Mouse (Mus musculus): Measurements from ENCODE around the gene Mfap1a. TPM values are rescaled to one million over a fixed set of nuclear protein-coding genes. Genes with fewer than 3 reads are reported as not detected.

Mfap1a gene
- polyA plus RNA-seq, 1 experiment, result 5.6 TPM

GRCm38 (mm10) chr2:121443068-121443349, 63.5 kb downstream of the Mfap1a start:
- Histone ChIP-seq H3K4me1 (ENCODE audit: control insufficient read depth, insufficient read depth, low read length) (peaks cover 24% of the 10 kb centered on the region), H3K4me3 (ENCODE audit: insufficient read depth, low read depth, low read length) (peak overlapping the region; percentile 70), H3K27me3 (replicated peaks; ENCODE audit: control insufficient read depth, insufficient read depth, low read length) (no peaks in the 10 kb centered on the region), H3K27ac (ENCODE audit: insufficient read depth, low read depth, low read length) (no peak overlapping the region), H3K36me3 (ENCODE audit: control insufficient read depth, insufficient read depth, low read length) (peaks cover 2% of the 10 kb centered on the region; the same call in 1 of the 2 replicates)
- WGBS, result 12% methylated on average over 8 of the region's 8 CpGs
- DNase-seq, result peak; percentile 14
- no peak for TF ChIP-seq CTCF (conservative IDR thresholded peaks at IDR 0.05; ENCODE audit: insufficient read depth, insufficient read length, low read depth, low read length)
- no peak for TF ChIP-seq POLR2A (IDR thresholded peaks at IDR 0.05; ENCODE audit: low read depth, low read length)

- peak; percentile 94 for DNase-seq
- peaks cover 24% of the 10 kb centered on the region for H3K4me1 ChIP-seq (ENCODE audit: control insufficient read depth, insufficient read depth, low read length)
- no peak overlapping the region; the same call in 1 of the 2 replicates for H3K27ac ChIP-seq (ENCODE audit: insufficient read depth, low read depth, low read length)
- H3K36me3 ChIP-seq (ENCODE audit: control insufficient read depth, insufficient read depth, low read length), result peaks cover 4% of the 10 kb centered on the region
- no peak for TF ChIP-seq CTCF (conservative IDR thresholded peaks at IDR 0.05; ENCODE audit: insufficient read depth, insufficient read length, low read depth, low read length)
- TF ChIP-seq POLR2A (IDR thresholded peaks at IDR 0.05; ENCODE audit: low read depth, low read length), result no peak
- WGBS, result under 1% methylated on average over 30 of the region's 30 CpGs
- peak overlapping the region; percentile 70 for H3K4me3 ChIP-seq (ENCODE audit: insufficient read depth, low read depth, low read length)
- no peaks in the 10 kb centered on the region for H3K27me3 ChIP-seq (replicated peaks; ENCODE audit: control insufficient read depth, insufficient read depth, low read length)
Measured at GRCm38 (mm10) chr2:121442259-121443067, 64.0 kb downstream of the Mfap1a start.

Other genes starting within 250 kb of the Mfap1a start
- gene Trp53bp1, start 235.3 kb downstream of the Mfap1a start, polyA plus RNA-seq (2012; rRNA removed), result 16.3 and 18.5 TPM in 2 replicates
- 1.1 and 1.3 TPM in 2 replicates for gene Map1a, start 217.1 kb downstream of the Mfap1a start, polyA plus RNA-seq (2012; rRNA removed)
- 41.5 and 56.7 TPM in 2 replicates for gene Ppip5k1, start 151.3 kb downstream of the Mfap1a start, polyA plus RNA-seq (2012; rRNA removed)
- 107 and 124 TPM in 2 replicates for gene Ckmt1, start 149.0 kb downstream of the Mfap1a start, polyA plus RNA-seq (2012; rRNA removed)
- not detected in 2 replicates for gene Strc, start 119.5 kb downstream of the Mfap1a start, polyA plus RNA-seq (2012; rRNA removed)
- 239 and 531 TPM in 2 replicates for gene Pdia3, start 92.9 kb downstream of the Mfap1a start, polyA plus RNA-seq (2012; rRNA removed)
- 1.0 and 1.7 TPM in 2 replicates for gene Catsper2, start 92.9 kb downstream of the Mfap1a start, polyA plus RNA-seq (2012; rRNA removed)
- gene Ell3, start 62.4 kb downstream of the Mfap1a start, polyA plus RNA-seq (2012; rRNA removed), result 17.2 and 17.8 TPM in 2 replicates
- 392 and 400 TPM in 2 replicates for gene Serf2, start 57.5 kb downstream of the Mfap1a start, polyA plus RNA-seq (2012; rRNA removed)
- 6.4 and 6.5 TPM in 2 replicates for gene Hypk, start 53.4 kb downstream of the Mfap1a start, polyA plus RNA-seq (2012; rRNA removed)
- 0.44 and 0.54 TPM in 2 replicates for gene Serinc4, start 49.9 kb downstream of the Mfap1a start, polyA plus RNA-seq (2012; rRNA removed)
- gene Mfap1b, start 32.6 kb downstream of the Mfap1a start, polyA plus RNA-seq (2012; rRNA removed), result 3.3 and 4.9 TPM in 2 replicates
- 2.0 TPM in 2 replicates for gene Wdr76, start 58 bp upstream of the Mfap1a start, polyA plus RNA-seq (2012; rRNA removed)